Mouse (Mus musculus): ENCODE data around the gene Ube2l3.

DNA sequence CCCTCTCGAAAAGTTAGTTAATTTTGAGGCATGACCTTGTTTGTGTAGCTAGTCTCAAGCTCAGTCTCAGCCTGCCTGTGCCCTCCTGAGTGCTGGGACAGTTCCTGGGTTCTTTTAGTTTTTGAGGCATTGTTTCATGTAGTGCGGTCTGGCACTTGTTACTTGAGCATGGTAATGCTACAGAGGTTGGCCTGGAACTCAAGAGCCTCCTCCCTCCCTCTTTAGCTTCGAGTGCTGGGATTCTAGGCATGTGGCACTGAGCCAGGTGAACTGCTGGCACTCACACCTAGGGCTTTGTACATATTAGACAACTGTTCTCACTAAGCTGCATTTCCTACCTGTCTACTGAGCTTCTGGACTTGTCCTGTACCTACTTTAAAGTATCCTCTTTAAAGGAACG lies 45.3 kb upstream of the Ube2l3 start:
- TF ChIP-seq POLR2A (IDR thresholded peaks at IDR 0.05; ENCODE audit: extremely low read depth, insufficient read depth, low read length) (no peak), CTCF (IDR thresholded peaks at IDR 0.05; ENCODE audit: extremely low read depth, insufficient read depth, low read length) (no peak)

All from cortical plate, adult 2 months (tissue).